Mouse (Mus musculus) midbrain, embryonic 12.5 days (tissue): Measurements from ENCODE around the gene Htr2b. TPM values are rescaled to one million over a fixed set of nuclear protein-coding genes. Genes with fewer than 3 reads are reported as not detected.

Experiments used
- ATAC-seq: fragments of 200-750 bp; cut with Nextera tagmentation; 2 replicates; pipeline ENCODE4 v1.8.0; 2017; ENCODE audit warnings: low read depth, moderate TSS enrichment, moderate library complexity; ENCODE audit not compliant: low FRiP score
- H3K27ac ChIP-seq: fragments of 300-500 bp; sonication (generic); replicated peaks from 2 replicates; pipeline ENCODE4 v1.5.1; 2016; ENCODE audit warnings: mild to moderate bottlenecking
- H3K27me3 ChIP-seq: fragments of 300-500 bp; sonication (generic); 2 replicates; pipeline ENCODE4 v1.6.1; 2016; ENCODE audit warnings: mild to moderate bottlenecking
- H3K36me3 ChIP-seq: fragments of 300-500 bp; sonication (generic); 2 replicates; pipeline ENCODE4 v1.6.1; 2016
- H3K4me1 ChIP-seq: fragments of 300-500 bp; sonication (generic); 2 replicates; pipeline ENCODE4 v1.6.1; 2016
- H3K4me2 ChIP-seq: fragments of 300-500 bp; sonication (generic); replicated peaks from 2 replicates; pipeline ENCODE4 v1.6.1; 2016; ENCODE audit warnings: mild to moderate bottlenecking, moderate library complexity
- H3K4me3 ChIP-seq: fragments of 300-500 bp; sonication (generic); 2 replicates; pipeline ENCODE4 v1.5.1; 2016; ENCODE audit warnings: mild to moderate bottlenecking
- H3K9ac ChIP-seq: fragments of 300-500 bp; sonication (generic); replicated peaks from 2 replicates; pipeline ENCODE4 v1.6.1; 2016; ENCODE audit warnings: mild to moderate bottlenecking, moderate library complexity
- H3K9me3 ChIP-seq: fragments of 300-500 bp; sonication (generic); 2 replicates; pipeline ENCODE4 v1.6.1; 2016; ENCODE audit warnings: mild to moderate bottlenecking
- WGBS: fragments of 180-500 bp; shearing (Covaris S2); methylation state at CpG from one replicate; pipeline ENCODE4 v1.1.7; 2016; 5-methylcytosine and 5-hydroxymethylcytosine counted together
- polyA plus RNA-seq: library from polyadenylated mRNA; unstranded; fragments of >200 nt; fragmentation: Nextera tagmentation; extraction: Ambion mirVana; gene quantifications from 2 replicates; pipeline ENCODE4 v1.2.1, GENCODE M21; 2016

Gene Htr2b
- 0.29 and 0.33 TPM in 2 replicates for polyA plus RNA-seq

- Histone ChIP-seq H3K4me1 (no peaks in the 10 kb centered on the region), H3K9me3 (no peaks in the 10 kb centered on the region), H3K27me3 (no peaks in the 10 kb centered on the region), H3K4me3 (no peak within 1 kb of the TSS), H3K27ac (no peak within 1 kb of the TSS), H3K4me2 (no peak within 1 kb of the TSS), H3K9ac (no peak within 1 kb of the TSS), H3K36me3 (peaks cover 8% of the 10 kb centered on the region)
- ATAC-seq = no peak
- 66% methylated on average over 6 of the region's 6 CpGs for WGBS
Observed at GRCm38 (mm10) chr1:86111779-86112178, at the start of gene Htr2b. Htr2b (minus strand) TSS chr1:86111970.

- H3K4me2 ChIP-seq = no peak overlapping the region
- 0 out of 2 replicates have a peak, but pooled peaks cover under 1% of the 10 kb centered on the region for H3K4me1 ChIP-seq
- peaks cover 61% of the 10 kb centered on the region for H3K36me3 ChIP-seq
- H3K9ac ChIP-seq = no peak overlapping the region
- WGBS = 97% methylated on average over 5 of the region's 5 CpGs
- no peaks in the 10 kb centered on the region for H3K9me3 ChIP-seq
- no peaks in the 10 kb centered on the region for H3K27me3 ChIP-seq
- no peak overlapping the region for H3K4me3 ChIP-seq
- no peak for ATAC-seq
- H3K27ac ChIP-seq = no peak overlapping the region
Observed at GRCm38 (mm10) chr1:86161061-86161460, 49.3 kb upstream of the Htr2b start.

- WGBS = 97% methylated on average over 5 of the region's 5 CpGs
- H3K4me1 ChIP-seq = peaks cover 6% of the 10 kb centered on the region
- H3K36me3 ChIP-seq = peaks cover 57% of the 10 kb centered on the region
- H3K4me3 ChIP-seq = no peak overlapping the region
- no peak overlapping the region for H3K27ac ChIP-seq
- H3K4me2 ChIP-seq = no peak overlapping the region
- no peaks in the 10 kb centered on the region for H3K9me3 ChIP-seq
- H3K9ac ChIP-seq = no peak overlapping the region
- ATAC-seq = no peak
- no peaks in the 10 kb centered on the region for H3K27me3 ChIP-seq
Observed at GRCm38 (mm10) chr1:86160479-86160878, 48.7 kb upstream of the Htr2b start.

GRCm38 (mm10) chr1:86160059-86160458, 48.3 kb upstream of the Htr2b start:
- H3K4me3 ChIP-seq = no peak overlapping the region
- H3K27me3 ChIP-seq = no peaks in the 10 kb centered on the region
- no peak overlapping the region for H3K9ac ChIP-seq
- no peak overlapping the region for H3K4me2 ChIP-seq
- H3K36me3 ChIP-seq = peaks cover 53% of the 10 kb centered on the region
- 91% methylated on average over 6 of the region's 6 CpGs for WGBS
- peaks cover 10% of the 10 kb centered on the region for H3K4me1 ChIP-seq
- no peak overlapping the region for H3K27ac ChIP-seq
- ATAC-seq = no peak
- H3K9me3 ChIP-seq = no peaks in the 10 kb centered on the region

- WGBS = 91% methylated on average over 6 of the region's 6 CpGs
- Histone ChIP-seq H3K4me1 (peaks cover 14% of the 10 kb centered on the region), H3K27ac (no peak overlapping the region), H3K4me2 (no peak overlapping the region), H3K4me3 (no peak overlapping the region), H3K27me3 (no peaks in the 10 kb centered on the region), H3K9me3 (no peaks in the 10 kb centered on the region), H3K9ac (no peak overlapping the region), H3K36me3 (peaks cover 21% of the 10 kb centered on the region)
- ATAC-seq = no peak
Observed at GRCm38 (mm10) chr1:86156595-86156994, 44.8 kb upstream of the Htr2b start.

- WGBS = 81% methylated on average over 3 of the region's 3 CpGs
- Histone ChIP-seq H3K27ac (no peak overlapping the region), H3K9me3 (no peaks in the 10 kb centered on the region), H3K4me2 (peak overlapping the region; percentile 84; the same call in 1 of the 2 replicates), H3K4me1 (peaks cover 14% of the 10 kb centered on the region), H3K36me3 (peaks cover 15% of the 10 kb centered on the region), H3K27me3 (no peaks in the 10 kb centered on the region), H3K9ac (peak overlapping the region; percentile 82; the same call in 1 of the 2 replicates), H3K4me3 (no peak overlapping the region)
- ATAC-seq = no peak
Observed at GRCm38 (mm10) chr1:86156075-86156474, 44.3 kb upstream of the Htr2b start.

- Histone ChIP-seq H3K4me1 (peaks cover 14% of the 10 kb centered on the region), H3K4me2 (peak overlapping the region; percentile 84), H3K9ac (peak overlapping the region; percentile 82), H3K9me3 (no peaks in the 10 kb centered on the region), H3K36me3 (peaks cover 3% of the 10 kb centered on the region; the same call in 1 of the 2 replicates), H3K27me3 (no peaks in the 10 kb centered on the region), H3K4me3 (peak overlapping the region; percentile 83), H3K27ac (peak overlapping the region; percentile 74; the same call in 1 of the 2 replicates)
- ATAC-seq = no peak
- 1% methylated on average over 18 of the region's 18 CpGs for WGBS
Observed at GRCm38 (mm10) chr1:86154824-86155164, 43.0 kb upstream of the Htr2b start.

- WGBS = 4% methylated on average over 40 of the region's 40 CpGs
- peaks cover 14% of the 10 kb centered on the region for H3K4me1 ChIP-seq
- peak; percentile 100 for ATAC-seq
- peak within 1 kb of the TSS; percentile 74 for H3K27ac ChIP-seq
- peak within 1 kb of the TSS; percentile 82 for H3K9ac ChIP-seq
- no peaks in the 10 kb centered on the region; the same call in 1 of the 2 replicates for H3K36me3 ChIP-seq
- peak within 1 kb of the TSS; percentile 84 for H3K4me2 ChIP-seq
- no peaks in the 10 kb centered on the region for H3K27me3 ChIP-seq
- no peaks in the 10 kb centered on the region for H3K9me3 ChIP-seq
- peak within 1 kb of the TSS; percentile 83 for H3K4me3 ChIP-seq
Observed at GRCm38 (mm10) chr1:86154133-86154823, 42.5 kb upstream of the Htr2b start, which contains the start of gene Armc9. Armc9 (plus strand) TSS chr1:86154780.

- H3K4me1 ChIP-seq = peaks cover 14% of the 10 kb centered on the region
- H3K4me3 ChIP-seq = no peak overlapping the region
- no peak overlapping the region for H3K9ac ChIP-seq
- no peaks in the 10 kb centered on the region; the same call in 1 of the 2 replicates for H3K36me3 ChIP-seq
- no peak for ATAC-seq
- no peak overlapping the region for H3K27ac ChIP-seq
- H3K9me3 ChIP-seq = no peaks in the 10 kb centered on the region
- H3K4me2 ChIP-seq = no peak overlapping the region
- 90% methylated on average over 1 of the region's 1 CpGs for WGBS
- no peaks in the 10 kb centered on the region for H3K27me3 ChIP-seq
Observed at GRCm38 (mm10) chr1:86152618-86153017, 40.8 kb upstream of the Htr2b start.

- no peak overlapping the region for H3K27ac ChIP-seq
- peaks cover 14% of the 10 kb centered on the region for H3K4me1 ChIP-seq
- 91% methylated on average over 7 of the region's 7 CpGs for whole genome bisulfite sequencing
- no peak overlapping the region for H3K4me3 ChIP-seq
- no peak overlapping the region for H3K4me2 ChIP-seq
- no peak overlapping the region for H3K9ac ChIP-seq
- no peaks in the 10 kb centered on the region for H3K9me3 ChIP-seq
- H3K27me3 ChIP-seq = no peaks in the 10 kb centered on the region
- ATAC-seq = no peak
- H3K36me3 ChIP-seq = no peaks in the 10 kb centered on the region
Observed at GRCm38 (mm10) chr1:86151376-86151775, 39.6 kb upstream of the Htr2b start.

GRCm38 (mm10) chr1:86150929-86151328, 39.2 kb upstream of the Htr2b start:
- Histone ChIP-seq H3K4me3 (no peak overlapping the region), H3K4me2 (no peak overlapping the region), H3K27ac (no peak overlapping the region), H3K9ac (no peak overlapping the region), H3K27me3 (no peaks in the 10 kb centered on the region), H3K9me3 (no peaks in the 10 kb centered on the region), H3K36me3 (no peaks in the 10 kb centered on the region), H3K4me1 (peaks cover 13% of the 10 kb centered on the region)
- ATAC-seq = no peak
- 83% methylated on average over 6 of the region's 6 CpGs for WGBS

GRCm38 (mm10) chr1:86148161-86148560, 36.4 kb upstream of the Htr2b start:
- Histone ChIP-seq H3K9ac (no peak overlapping the region), H3K27ac (no peak overlapping the region), H3K36me3 (no peaks in the 10 kb centered on the region), H3K27me3 (no peaks in the 10 kb centered on the region), H3K9me3 (no peaks in the 10 kb centered on the region), H3K4me1 (no peaks in the 10 kb centered on the region), H3K4me3 (no peak overlapping the region), H3K4me2 (no peak overlapping the region)
- no peak for ATAC-seq
- 92% methylated on average over 9 of the region's 9 CpGs for WGBS
